Mouse (Mus musculus): ENCODE measurements at regions not wholly inside any gene's neighbourhood (a gene's known extent, or its start where the extent isn't known, plus 50 kb on each side); places are given as distances from the start of the nearest gene placed in this dataset.

DNA sequence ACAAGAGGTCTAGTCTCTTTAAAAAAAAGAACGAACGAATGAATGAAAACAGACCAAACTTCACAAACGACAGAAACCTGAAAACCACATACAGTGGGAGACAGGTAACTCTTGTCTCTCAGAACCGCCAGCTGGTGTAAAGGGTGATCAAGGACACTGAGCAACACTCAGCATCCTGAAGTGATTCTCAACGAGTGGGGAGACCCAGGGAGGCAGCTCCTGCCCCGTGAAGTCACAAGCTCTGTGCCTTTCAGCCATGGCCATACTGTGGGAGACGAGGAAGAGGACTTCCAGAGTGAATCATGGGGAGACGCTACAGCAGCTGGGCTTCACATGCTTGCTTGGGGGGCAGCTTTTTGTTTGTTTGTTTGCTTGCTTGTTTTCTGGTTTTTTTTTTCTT lies 70.5 kb upstream of the Foxn2 start:
- ATAC-seq (ENCODE audit: insufficient read depth, low FRiP score, low TSS enrichment), result no peak
- no peak for DNase-seq (ENCODE audit: low spot score)
- no peak overlapping the region for H3K4me2 ChIP-seq (ENCODE audit: low read depth)
- no peaks in the 10 kb centered on the region for H3K9me3 ChIP-seq (ENCODE audit: control insufficient read depth, low read length)
- no peaks in the 10 kb centered on the region for H3K36me3 ChIP-seq (ENCODE audit: control insufficient read depth, insufficient read depth, low read length)
- H3K9ac ChIP-seq (ENCODE audit: low read length), result no peak overlapping the region
- no peak overlapping the region for H3K27ac ChIP-seq (ENCODE audit: low read depth, low read length)
- no peak overlapping the region for H3K4me3 ChIP-seq (ENCODE audit: low read depth, low read length)
- no peaks in the 10 kb centered on the region for H3K27me3 ChIP-seq (ENCODE audit: control insufficient read depth, insufficient read depth, low read length)
- 86% methylated on average over 8 of the region's 8 CpGs for WGBS
- no peaks in the 10 kb centered on the region for H3K4me1 ChIP-seq (ENCODE audit: control insufficient read depth, insufficient read depth, low read length)

GRCm38 (mm10) chr17:88370676-88371075 lies 69.8 kb upstream of the Foxn2 start:
- WGBS, result 81% methylated on average over 9 of the region's 9 CpGs
- H3K9me3 ChIP-seq (ENCODE audit: control insufficient read depth, low read length), result no peaks in the 10 kb centered on the region
- no peaks in the 10 kb centered on the region for H3K27me3 ChIP-seq (ENCODE audit: control insufficient read depth, insufficient read depth, low read length)
- no peak overlapping the region for H3K9ac ChIP-seq (ENCODE audit: low read length)
- H3K36me3 ChIP-seq (ENCODE audit: control insufficient read depth, insufficient read depth, low read length), result no peaks in the 10 kb centered on the region
- H3K27ac ChIP-seq (ENCODE audit: low read depth, low read length), result no peak overlapping the region
- H3K4me1 ChIP-seq (ENCODE audit: control insufficient read depth, insufficient read depth, low read length), result no peaks in the 10 kb centered on the region
- no peak overlapping the region for H3K4me2 ChIP-seq (ENCODE audit: low read depth)
- no peak for DNase-seq (ENCODE audit: low spot score)
- no peak overlapping the region for H3K4me3 ChIP-seq (ENCODE audit: low read depth, low read length)
- ATAC-seq (ENCODE audit: insufficient read depth, low FRiP score, low TSS enrichment), result no peak

DNA sequence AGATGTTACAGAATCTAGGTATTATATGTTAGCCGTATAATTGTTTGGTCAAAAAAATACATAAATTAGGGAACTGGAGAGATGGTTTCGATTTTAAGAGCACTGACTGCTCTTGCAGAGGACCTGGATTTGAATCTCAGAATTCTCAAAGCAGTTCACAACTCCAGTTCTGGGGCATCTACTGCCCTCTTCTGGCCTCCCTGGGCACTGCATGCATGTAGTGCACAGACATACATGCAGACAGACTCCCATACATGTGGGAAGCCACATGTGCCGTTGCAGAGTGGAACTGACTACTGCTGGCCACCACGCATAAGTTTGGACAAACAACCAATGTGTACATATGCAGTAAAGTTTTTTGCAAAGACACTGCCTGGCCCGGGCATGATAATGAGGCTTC lies 62.0 kb upstream of the Foxn2 start:
- Histone ChIP-seq H3K4me3 (ENCODE audit: low read depth, low read length) (no peak overlapping the region), H3K27ac (ENCODE audit: low read depth, low read length) (no peak overlapping the region), H3K4me2 (ENCODE audit: low read depth) (no peak overlapping the region), H3K27me3 (ENCODE audit: control insufficient read depth, insufficient read depth, low read length) (no peaks in the 10 kb centered on the region), H3K9ac (ENCODE audit: low read length) (no peak overlapping the region), H3K4me1 (ENCODE audit: control insufficient read depth, insufficient read depth, low read length) (no peaks in the 10 kb centered on the region), H3K36me3 (ENCODE audit: control insufficient read depth, insufficient read depth, low read length) (no peaks in the 10 kb centered on the region), H3K9me3 (ENCODE audit: control insufficient read depth, low read length) (no peaks in the 10 kb centered on the region)
- ATAC-seq (ENCODE audit: insufficient read depth, low FRiP score, low TSS enrichment) (no peak), DNase-seq (ENCODE audit: low spot score) (no peak)
- WGBS, result 77% methylated on average over 5 of the region's 5 CpGs

DNA sequence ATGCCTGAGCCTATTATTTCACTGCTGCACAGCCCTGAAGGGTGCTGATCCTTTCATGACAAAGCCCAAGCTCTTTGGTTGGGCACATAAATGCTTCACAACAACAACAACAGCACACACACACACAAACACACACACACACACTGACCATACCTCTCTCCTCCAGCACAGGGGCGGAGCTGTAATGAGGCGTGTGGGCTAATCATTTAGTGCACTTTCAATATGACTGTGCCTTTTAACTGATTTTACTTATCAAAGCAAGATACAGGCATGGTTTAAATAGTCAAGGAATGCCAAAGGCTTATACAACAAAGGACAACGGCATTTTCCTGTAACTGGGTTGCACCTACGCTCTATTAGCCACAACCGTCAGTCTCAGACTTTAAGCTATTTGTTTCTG lies 61.1 kb upstream of the Foxn2 start:
- Histone ChIP-seq H3K36me3 (ENCODE audit: control insufficient read depth, insufficient read depth, low read length) (no peaks in the 10 kb centered on the region), H3K9ac (ENCODE audit: low read length) (no peak overlapping the region), H3K4me2 (ENCODE audit: low read depth) (no peak overlapping the region), H3K4me3 (ENCODE audit: low read depth, low read length) (no peak overlapping the region), H3K27me3 (ENCODE audit: control insufficient read depth, insufficient read depth, low read length) (no peaks in the 10 kb centered on the region), H3K9me3 (ENCODE audit: control insufficient read depth, low read length) (no peaks in the 10 kb centered on the region), H3K27ac (ENCODE audit: low read depth, low read length) (no peak overlapping the region), H3K4me1 (ENCODE audit: control insufficient read depth, insufficient read depth, low read length) (no peaks in the 10 kb centered on the region)
- ATAC-seq (ENCODE audit: insufficient read depth, low FRiP score, low TSS enrichment), result no peak
- no peak for DNase-seq (ENCODE audit: low spot score)
- 96% methylated on average over 5 of the region's 5 CpGs for WGBS

DNA sequence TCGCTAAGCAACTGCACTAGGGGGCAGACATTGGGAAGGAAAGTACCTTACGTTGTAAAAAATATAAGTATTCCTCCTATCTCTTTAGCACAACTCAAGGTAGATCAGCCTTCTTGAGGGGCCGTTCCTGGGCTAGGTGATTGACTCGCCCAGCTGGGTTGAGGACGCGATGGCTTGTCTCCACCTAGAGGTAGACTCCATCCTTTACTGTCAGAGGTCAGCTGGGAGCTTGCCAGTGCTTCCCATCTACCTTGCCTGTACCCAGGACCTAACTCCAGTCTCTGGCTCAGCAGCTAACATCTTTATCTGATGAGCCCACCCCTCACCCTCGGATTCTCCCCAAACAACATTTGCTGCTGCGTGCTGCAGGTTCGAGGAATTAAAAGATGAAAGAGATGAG lies 59.4 kb upstream of the Foxn2 start:
- no peaks in the 10 kb centered on the region for H3K27me3 ChIP-seq (ENCODE audit: control insufficient read depth, insufficient read depth, low read length)
- no peak overlapping the region for H3K4me3 ChIP-seq (ENCODE audit: low read depth, low read length)
- H3K4me2 ChIP-seq (ENCODE audit: low read depth), result no peak overlapping the region
- H3K4me1 ChIP-seq (ENCODE audit: control insufficient read depth, insufficient read depth, low read length), result no peaks in the 10 kb centered on the region
- no peak for ATAC-seq (ENCODE audit: insufficient read depth, low FRiP score, low TSS enrichment)
- no peak overlapping the region for H3K27ac ChIP-seq (ENCODE audit: low read depth, low read length)
- DNase-seq (ENCODE audit: low spot score), result no peak
- WGBS, result 65% methylated on average over 9 of the region's 9 CpGs
- no peak overlapping the region for H3K9ac ChIP-seq (ENCODE audit: low read length)
- H3K9me3 ChIP-seq (ENCODE audit: control insufficient read depth, low read length), result no peaks in the 10 kb centered on the region
- no peaks in the 10 kb centered on the region for H3K36me3 ChIP-seq (ENCODE audit: control insufficient read depth, insufficient read depth, low read length)

- DNase-seq (ENCODE audit: low spot score), result no peak
- no peaks in the 10 kb centered on the region for H3K27me3 ChIP-seq (ENCODE audit: control insufficient read depth, insufficient read depth, low read length)
- no peaks in the 10 kb centered on the region for H3K9me3 ChIP-seq (ENCODE audit: control insufficient read depth, low read length)
- H3K27ac ChIP-seq (ENCODE audit: low read depth, low read length), result no peak overlapping the region
- H3K4me1 ChIP-seq (ENCODE audit: control insufficient read depth, insufficient read depth, low read length), result no peaks in the 10 kb centered on the region
- WGBS, result 86% methylated on average over 4 of the region's 4 CpGs
- H3K9ac ChIP-seq (ENCODE audit: low read length), result no peak overlapping the region
- no peak for ATAC-seq (ENCODE audit: insufficient read depth, low FRiP score, low TSS enrichment)
- H3K4me2 ChIP-seq (ENCODE audit: low read depth), result no peak overlapping the region
- H3K36me3 ChIP-seq (ENCODE audit: control insufficient read depth, insufficient read depth, low read length), result no peaks in the 10 kb centered on the region
- no peak overlapping the region for H3K4me3 ChIP-seq (ENCODE audit: low read depth, low read length)
Measured at GRCm38 (mm10) chr17:88383447-88383846, 57.1 kb upstream of the Foxn2 start.

- ATAC-seq (ENCODE audit: insufficient read depth, low FRiP score, low TSS enrichment) (no peak), DNase-seq (ENCODE audit: low spot score) (no peak)
- H3K27ac ChIP-seq (ENCODE audit: low read depth, low read length), result no peak overlapping the region
- 71% methylated on average over 15 of the region's 15 CpGs for WGBS
- H3K36me3 ChIP-seq (ENCODE audit: control insufficient read depth, insufficient read depth, low read length), result no peaks in the 10 kb centered on the region
- no peak overlapping the region for H3K9ac ChIP-seq (ENCODE audit: low read length)
- H3K4me1 ChIP-seq (ENCODE audit: control insufficient read depth, insufficient read depth, low read length), result no peaks in the 10 kb centered on the region
- no peaks in the 10 kb centered on the region for H3K9me3 ChIP-seq (ENCODE audit: control insufficient read depth, low read length)
- H3K4me3 ChIP-seq (ENCODE audit: low read depth, low read length), result no peak overlapping the region
- H3K4me2 ChIP-seq (ENCODE audit: low read depth), result no peak overlapping the region
- no peaks in the 10 kb centered on the region for H3K27me3 ChIP-seq (ENCODE audit: control insufficient read depth, insufficient read depth, low read length)
Measured at GRCm38 (mm10) chr17:88388441-88388951, 52.0 kb upstream of the Foxn2 start.

- no peaks in the 10 kb centered on the region for H3K4me1 ChIP-seq (ENCODE audit: control insufficient read depth, insufficient read depth, low read length)
- H3K4me3 ChIP-seq (ENCODE audit: low read depth, low read length), result no peak overlapping the region
- no peaks in the 10 kb centered on the region for H3K27me3 ChIP-seq (ENCODE audit: control insufficient read depth, insufficient read depth, low read length)
- ATAC-seq (ENCODE audit: insufficient read depth, low FRiP score, low TSS enrichment), result no peak
- H3K36me3 ChIP-seq (ENCODE audit: control insufficient read depth, insufficient read depth, low read length), result no peaks in the 10 kb centered on the region
- DNase-seq (ENCODE audit: low spot score), result no peak
- 62% methylated on average over 14 of the region's 14 CpGs for WGBS
- H3K9ac ChIP-seq (ENCODE audit: low read length), result no peak overlapping the region
- no peak overlapping the region for H3K27ac ChIP-seq (ENCODE audit: low read depth, low read length)
- H3K4me2 ChIP-seq (ENCODE audit: low read depth), result no peak overlapping the region
- no peaks in the 10 kb centered on the region for H3K9me3 ChIP-seq (ENCODE audit: control insufficient read depth, low read length)
Measured at GRCm38 (mm10) chr17:88389668-88390461, 50.6 kb upstream of the Foxn2 start.
